Mouse (Mus musculus): ENCODE results near the gene A730061H03Rik.

The A730061H03Rik gene

GRCm38 (mm10) chr14:55560202-55561073 lies at the start of gene A730061H03Rik:
Gene A730061H03Rik (minus strand): TSS chr14:55560406.
- DNase-seq (ENCODE audit: low spot score in 2 of 2): peak; percentile 97 to 98

GRCm38 (mm10) chr14:55608339-55608738 lies 48.1 kb upstream of the A730061H03Rik start:
- no peak for DNase-seq (ENCODE audit: low spot score in 2 of 2)

- DNase-seq (ENCODE audit: low spot score in 2 of 2): no peak
Measured at GRCm38 (mm10) chr14:55605743-55606459, 45.7 kb upstream of the A730061H03Rik start.

- DNase-seq (ENCODE audit: low spot score in 2 of 2): no peak
Measured at GRCm38 (mm10) chr14:55604823-55605222, 44.6 kb upstream of the A730061H03Rik start.

- DNase-seq (ENCODE audit: low spot score in 2 of 2): peak; percentile 90
Measured at GRCm38 (mm10) chr14:55603633-55604576, 43.7 kb upstream of the A730061H03Rik start.

GRCm38 (mm10) chr14:55603271-55603632 lies 43.0 kb upstream of the A730061H03Rik start, which contains the start of gene Irf9:
Gene Irf9 (plus strand): TSS chr14:55603571.
- no peak for DNase-seq (ENCODE audit: low spot score in 2 of 2)

- DNase-seq (ENCODE audit: low spot score in 2 of 2): no peak
Measured at GRCm38 (mm10) chr14:55598521-55599390, 38.5 kb upstream of the A730061H03Rik start.

- DNase-seq (ENCODE audit: low spot score in 2 of 2): no peak
Measured at GRCm38 (mm10) chr14:55596036-55596690, 36.0 kb upstream of the A730061H03Rik start.

- no peak for DNase-seq (ENCODE audit: low spot score in 2 of 2)
Measured at GRCm38 (mm10) chr14:55592226-55592625, 32.0 kb upstream of the A730061H03Rik start.

GRCm38 (mm10) chr14:55591331-55591891 lies 31.2 kb upstream of the A730061H03Rik start, which contains the start of gene Rnf31:
Gene Rnf31 (plus strand): TSS chr14:55591708.
- DNase-seq (ENCODE audit: low spot score in 2 of 2): peak; percentile 75 to 80

GRCm38 (mm10) chr14:55590748-55591330 lies 30.6 kb upstream of the A730061H03Rik start, which contains the start of gene Psme2:
Gene Psme2 (minus strand): TSS chr14:55591113.
- DNase-seq (ENCODE audit: low spot score in 2 of 2): peak; percentile 58 to 71

- DNase-seq (ENCODE audit: low spot score in 2 of 2): no peak
Measured at GRCm38 (mm10) chr14:55589771-55590448, 29.7 kb upstream of the A730061H03Rik start.

GRCm38 (mm10) chr14:55589271-55589670 lies 29.1 kb upstream of the A730061H03Rik start:
- DNase-seq (ENCODE audit: low spot score in 2 of 2): no peak

- no peak for DNase-seq (ENCODE audit: low spot score in 2 of 2)
Measured at GRCm38 (mm10) chr14:55586149-55586548, 25.9 kb upstream of the A730061H03Rik start.

- DNase-seq (ENCODE audit: low spot score in 2 of 2): no peak
Measured at GRCm38 (mm10) chr14:55585566-55585960, 25.4 kb upstream of the A730061H03Rik start.

- DNase-seq (ENCODE audit: low spot score in 2 of 2): peak in 1 of 2 experiments; percentile 37
Measured at GRCm38 (mm10) chr14:55584702-55585565, 24.7 kb upstream of the A730061H03Rik start, which contains the start of gene Emc9. Gene Emc9 (minus strand): TSS chr14:55585302.

- no peak for DNase-seq (ENCODE audit: low spot score in 2 of 2)
Measured at GRCm38 (mm10) chr14:55584303-55584701, 24.1 kb upstream of the A730061H03Rik start.
